Mouse (Mus musculus) stomach, embryonic 16.5 days (tissue): ENCODE results near the gene Hopx. TPM values are rescaled to one million over a fixed set of nuclear protein-coding genes. Genes with fewer than 3 reads are reported as not detected.

Experiments
- ATAC-seq: fragments of 200-750 bp; cut with Nextera tagmentation; 2 replicates; pipeline ENCODE4 v1.8.0; 2017; ENCODE audit warnings: moderate number of reproducible peaks, moderate TSS enrichment; ENCODE audit not compliant: insufficient read depth, low FRiP score
- H3K27ac ChIP-seq: fragments of 300-500 bp; sonication (generic); 2 replicates; pipeline ENCODE4 v1.5.1; 2014; ENCODE audit warnings: low read length
- H3K27me3 ChIP-seq: fragments of 300-500 bp; sonication (generic); 2 replicates; pipeline ENCODE4 v1.6.1; 2014; ENCODE audit warnings: low read length, control low read depth, mixed read lengths; ENCODE audit not compliant: control insufficient read depth, insufficient read depth
- H3K36me3 ChIP-seq: fragments of 300-500 bp; sonication (generic); 2 replicates; pipeline ENCODE4 v1.6.1; 2014; ENCODE audit warnings: low read length; ENCODE audit not compliant: control insufficient read depth, insufficient read depth
- H3K4me1 ChIP-seq: fragments of 300-500 bp; sonication (generic); 2 replicates; pipeline ENCODE4 v1.6.1; 2014; ENCODE audit warnings: low read length, control low read depth, mixed read lengths; ENCODE audit not compliant: control insufficient read depth, insufficient read depth
- H3K4me2 ChIP-seq: fragments of 300-500 bp; sonication (generic); 2 replicates; pipeline ENCODE4 v1.6.1; 2014; ENCODE audit warnings: low read depth, low read length, mixed read lengths
- H3K4me3 ChIP-seq: fragments of 300-500 bp; sonication (generic); replicated peaks from 2 replicates; pipeline ENCODE4 v1.5.1; 2014; ENCODE audit warnings: mild to moderate bottlenecking, low read length
- H3K9ac ChIP-seq: fragments of 300-500 bp; sonication (generic); 2 replicates; pipeline ENCODE4 v1.6.1; 2014; ENCODE audit warnings: low read length
- H3K9me3 ChIP-seq: fragments of 300-500 bp; sonication (generic); replicated peaks from 2 replicates; pipeline ENCODE4 v1.6.1; 2016; ENCODE audit warnings: low read length, control low read depth; ENCODE audit not compliant: control insufficient read depth
- WGBS: fragments of 180-500 bp; shearing (Covaris S2); extraction: QIAGEN DNeasy Blood & Tissue Kit; methylation state at CpG from one replicate; pipeline ENCODE4 v1.1.7; 2014; 5-methylcytosine and 5-hydroxymethylcytosine counted together
- polyA plus RNA-seq: library from polyadenylated mRNA; unstranded; fragments of >200 nt; fragmentation: Nextera tagmentation; extraction: Ambion mirVana; gene quantifications from 2 replicates; pipeline ENCODE4 v1.2.1, GENCODE M21; 2015

Gene Hopx
- polyA plus RNA-seq, 1 experiment from 2014 or later: 6.9 TPM

DNA sequence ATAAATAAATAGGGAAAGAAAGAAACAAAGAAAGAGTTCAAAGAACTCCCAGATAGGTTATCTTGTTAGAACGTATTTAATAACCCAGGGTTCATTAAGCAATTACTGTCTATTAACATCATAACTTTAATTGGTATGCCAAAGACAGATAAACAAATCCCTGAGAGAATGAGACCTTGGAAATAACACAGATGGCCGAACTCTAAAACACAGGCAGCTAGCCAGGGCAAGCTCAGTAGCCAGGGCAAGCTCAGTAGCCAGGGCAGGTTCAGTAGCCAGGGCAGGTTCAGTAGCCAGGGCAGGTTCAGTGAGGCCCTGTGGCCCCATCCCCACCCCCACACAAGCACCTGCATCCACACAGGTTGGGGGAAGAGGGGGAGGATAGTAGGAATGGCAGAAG is 2.9 kb downstream of the Hopx start:
- 54% methylated on average over 2 of the region's 2 CpGs for WGBS
- no peak overlapping the region for H3K27ac ChIP-seq
- no peaks in the 10 kb centered on the region for H3K27me3 ChIP-seq
- no peak overlapping the region for H3K9ac ChIP-seq
- H3K4me1 ChIP-seq: peaks cover 11% of the 10 kb centered on the region
- ATAC-seq: no peak
- no peaks in the 10 kb centered on the region for H3K9me3 ChIP-seq
- no peak overlapping the region for H3K4me3 ChIP-seq
- no peak overlapping the region for H3K4me2 ChIP-seq
- H3K36me3 ChIP-seq: no peaks in the 10 kb centered on the region

DNA sequence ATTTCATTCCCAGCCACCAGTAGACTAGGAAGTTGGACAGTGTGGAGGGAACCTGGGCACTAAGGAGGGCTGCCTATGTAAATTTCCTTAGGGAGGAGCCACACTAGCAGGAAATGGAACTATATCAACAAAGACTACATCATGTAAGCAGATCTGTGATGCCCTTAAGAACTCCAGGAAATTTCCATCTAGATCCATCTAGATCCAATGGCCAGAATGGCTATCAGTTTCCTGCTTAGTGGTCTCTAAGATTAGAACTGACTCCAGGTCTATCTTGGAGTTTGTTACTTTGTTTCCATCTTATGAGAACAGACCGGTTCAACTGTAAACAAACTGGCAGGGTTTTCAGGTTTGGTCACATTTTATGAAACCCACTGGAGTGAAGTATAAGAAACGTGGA is 5.1 kb downstream of the Hopx start:
- Histone ChIP-seq H3K27me3 (no peaks in the 10 kb centered on the region), H3K4me1 (peaks cover 2% of the 10 kb centered on the region), H3K4me2 (no peak overlapping the region), H3K4me3 (no peak overlapping the region), H3K9ac (no peak overlapping the region), H3K36me3 (no peaks in the 10 kb centered on the region), H3K9me3 (no peaks in the 10 kb centered on the region), H3K27ac (no peak overlapping the region)
- 42% methylated on average over 2 of the region's 2 CpGs for WGBS
- ATAC-seq: no peak

DNA sequence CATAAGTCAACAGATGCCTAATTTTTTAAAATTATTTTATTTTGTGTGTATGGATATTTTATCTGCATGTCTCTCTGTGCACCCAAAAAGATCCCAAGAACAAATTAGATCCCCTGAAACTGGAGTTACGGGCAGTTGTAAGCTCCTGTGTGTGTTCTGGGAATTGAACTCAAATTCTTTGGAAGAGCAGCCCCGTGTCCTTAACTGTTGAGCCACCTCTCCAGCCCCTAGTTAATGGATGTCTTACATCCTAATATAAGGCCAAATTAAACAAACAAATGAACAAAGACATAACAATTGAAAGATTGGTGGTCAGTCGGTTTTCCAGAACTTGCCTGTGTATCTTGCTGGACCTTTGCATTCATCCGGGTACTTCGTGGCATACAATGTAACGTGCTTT is 6.1 kb downstream of the Hopx start:
- WGBS: 87% methylated on average over 6 of the region's 6 CpGs
- no peak overlapping the region for H3K4me2 ChIP-seq
- no peak overlapping the region for H3K9ac ChIP-seq
- H3K27ac ChIP-seq: no peak overlapping the region
- no peaks in the 10 kb centered on the region for H3K36me3 ChIP-seq
- H3K9me3 ChIP-seq: no peaks in the 10 kb centered on the region
- ATAC-seq: no peak
- no peak overlapping the region for H3K4me3 ChIP-seq
- no peaks in the 10 kb centered on the region for H3K27me3 ChIP-seq
- H3K4me1 ChIP-seq: no peaks in the 10 kb centered on the region

DNA sequence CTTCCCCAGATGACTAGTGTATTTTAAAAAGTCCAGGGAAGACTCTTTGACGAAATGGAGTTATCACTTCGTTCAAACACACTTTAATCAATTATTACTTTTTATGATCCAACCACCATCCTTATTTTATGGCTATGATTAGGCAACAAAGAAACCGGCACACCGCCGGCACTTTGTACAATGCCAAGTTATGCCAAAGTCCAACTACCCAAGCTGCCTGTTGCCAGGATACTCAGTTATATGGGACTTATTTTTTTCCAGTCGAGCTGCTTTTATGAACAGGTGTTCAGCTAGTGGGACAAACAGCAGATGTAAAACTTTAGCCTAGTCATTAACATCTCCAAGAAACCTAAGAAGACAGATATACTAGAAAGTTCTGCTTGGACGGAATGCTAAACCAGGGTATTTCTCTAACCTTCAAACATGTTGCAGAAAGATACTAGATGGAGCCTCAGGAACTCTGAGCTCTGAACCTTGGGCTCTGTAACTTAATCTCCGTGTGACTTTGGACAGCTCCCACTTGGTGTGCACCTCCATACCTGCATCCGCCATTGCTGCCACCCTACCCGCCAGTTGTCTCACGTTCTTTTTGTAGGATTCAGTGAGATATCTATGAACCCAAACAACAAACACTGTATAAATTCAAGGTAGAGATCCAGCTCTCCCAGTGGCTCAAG is 7.6 kb downstream of the Hopx start:
- Histone ChIP-seq H3K27me3 (no peaks in the 10 kb centered on the region), H3K9ac (no peak overlapping the region), H3K9me3 (no peaks in the 10 kb centered on the region), H3K4me3 (no peak overlapping the region), H3K36me3 (no peaks in the 10 kb centered on the region), H3K4me2 (no peak overlapping the region), H3K4me1 (no peaks in the 10 kb centered on the region), H3K27ac (no peak overlapping the region)
- ATAC-seq: peak; percentile 37; the same call in 1 of the 2 replicates
- 84% methylated on average over 11 of the region's 11 CpGs for WGBS

DNA sequence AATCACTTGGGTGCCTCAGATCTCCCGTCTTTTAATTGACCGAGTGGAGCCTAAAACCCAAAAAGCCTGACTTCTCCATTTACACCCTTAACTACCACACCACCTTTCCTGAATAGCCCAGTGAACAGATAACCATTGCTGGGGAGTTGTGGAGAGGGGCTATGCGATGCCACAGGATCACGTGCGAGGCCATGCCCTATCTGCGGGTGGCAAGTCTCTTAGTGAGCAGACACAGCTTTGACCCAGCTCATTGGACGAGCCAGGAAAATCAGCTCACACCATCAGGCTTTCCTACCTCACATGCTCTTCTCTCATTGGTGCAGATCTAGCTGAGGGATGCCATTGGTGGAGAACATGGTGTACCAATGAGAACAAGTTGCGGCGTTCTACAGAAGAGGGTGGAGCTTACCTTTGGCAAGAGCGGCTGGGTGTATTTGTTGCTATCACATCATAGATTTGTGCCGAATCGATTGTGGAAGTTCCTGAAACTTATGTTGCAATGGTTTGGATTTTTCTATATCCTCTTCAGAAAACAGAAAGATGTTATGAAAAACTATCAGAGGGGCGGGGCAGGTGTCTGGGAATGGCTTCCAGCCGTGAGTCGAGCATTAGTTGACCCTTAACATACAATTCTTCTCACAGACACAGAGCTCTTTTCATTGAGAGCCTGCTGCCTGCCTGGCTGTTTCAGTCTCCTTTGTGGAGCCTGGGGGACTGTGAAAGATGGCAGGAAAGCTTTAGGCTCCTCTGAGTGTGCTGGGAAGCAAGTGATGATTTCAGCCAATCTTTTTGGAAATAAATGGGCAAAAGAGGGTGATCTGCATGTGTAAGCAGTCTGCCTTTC is 12.2 kb downstream of the Hopx start:
- no peak overlapping the region for H3K9ac ChIP-seq
- H3K4me2 ChIP-seq: no peak overlapping the region
- no peak overlapping the region for H3K27ac ChIP-seq
- H3K9me3 ChIP-seq: no peaks in the 10 kb centered on the region
- no peak overlapping the region for H3K4me3 ChIP-seq
- no peaks in the 10 kb centered on the region for H3K4me1 ChIP-seq
- 79% methylated on average over 15 of the region's 15 CpGs for WGBS
- H3K36me3 ChIP-seq: no peaks in the 10 kb centered on the region
- ATAC-seq: no peak
- H3K27me3 ChIP-seq: no peaks in the 10 kb centered on the region

DNA sequence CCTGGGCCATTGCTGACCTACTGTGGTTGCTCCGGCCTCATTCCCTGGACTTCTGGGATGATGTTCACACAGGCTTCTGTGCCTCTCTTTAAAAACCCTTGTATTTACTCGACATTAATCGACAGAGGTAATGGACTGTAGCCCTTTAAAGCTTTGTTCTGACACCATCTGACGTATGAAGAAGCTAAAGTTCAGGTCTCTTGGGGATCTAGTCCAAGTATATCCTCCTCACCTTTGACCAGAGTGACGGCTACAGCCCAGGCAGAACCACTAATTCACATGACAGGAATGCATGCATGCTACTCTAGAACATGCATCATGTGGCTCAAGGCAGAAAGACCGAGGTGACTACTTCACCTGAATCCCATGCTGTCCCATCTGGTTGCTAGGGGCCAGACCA is 14.2 kb downstream of the Hopx start:
- no peak for ATAC-seq
- Histone ChIP-seq H3K4me2 (no peak overlapping the region), H3K36me3 (no peaks in the 10 kb centered on the region), H3K9me3 (no peaks in the 10 kb centered on the region), H3K27ac (no peak overlapping the region), H3K4me1 (no peaks in the 10 kb centered on the region), H3K27me3 (no peaks in the 10 kb centered on the region), H3K9ac (no peak overlapping the region), H3K4me3 (no peak overlapping the region)
- 81% methylated on average over 6 of the region's 6 CpGs for WGBS

DNA sequence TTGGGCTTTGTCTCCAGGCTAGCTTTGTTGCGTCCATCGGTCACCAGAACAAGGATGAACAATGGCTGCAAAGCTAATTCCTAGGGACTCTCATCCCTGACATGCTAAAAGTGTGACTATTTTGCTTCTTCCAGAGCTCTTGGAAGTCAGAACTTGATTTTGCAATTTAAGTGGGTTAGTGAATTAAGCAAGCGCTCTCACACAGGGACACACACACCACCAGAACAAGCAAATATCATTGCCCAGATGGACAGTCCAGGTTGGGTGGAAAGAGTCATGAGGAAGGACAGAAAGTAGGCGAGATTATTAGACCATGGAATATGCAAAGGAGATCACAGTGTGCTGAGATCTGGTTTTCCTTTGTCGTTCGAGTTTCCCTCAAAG is 14.9 kb downstream of the Hopx start:
- 86% methylated on average over 6 of the region's 6 CpGs for whole genome bisulfite sequencing
- H3K4me2 ChIP-seq: no peak overlapping the region
- no peak overlapping the region for H3K27ac ChIP-seq
- no peak for ATAC-seq
- no peak overlapping the region for H3K4me3 ChIP-seq
- H3K4me1 ChIP-seq: no peaks in the 10 kb centered on the region
- H3K9ac ChIP-seq: no peak overlapping the region
- no peaks in the 10 kb centered on the region for H3K27me3 ChIP-seq
- no peaks in the 10 kb centered on the region for H3K36me3 ChIP-seq
- no peaks in the 10 kb centered on the region for H3K9me3 ChIP-seq

DNA sequence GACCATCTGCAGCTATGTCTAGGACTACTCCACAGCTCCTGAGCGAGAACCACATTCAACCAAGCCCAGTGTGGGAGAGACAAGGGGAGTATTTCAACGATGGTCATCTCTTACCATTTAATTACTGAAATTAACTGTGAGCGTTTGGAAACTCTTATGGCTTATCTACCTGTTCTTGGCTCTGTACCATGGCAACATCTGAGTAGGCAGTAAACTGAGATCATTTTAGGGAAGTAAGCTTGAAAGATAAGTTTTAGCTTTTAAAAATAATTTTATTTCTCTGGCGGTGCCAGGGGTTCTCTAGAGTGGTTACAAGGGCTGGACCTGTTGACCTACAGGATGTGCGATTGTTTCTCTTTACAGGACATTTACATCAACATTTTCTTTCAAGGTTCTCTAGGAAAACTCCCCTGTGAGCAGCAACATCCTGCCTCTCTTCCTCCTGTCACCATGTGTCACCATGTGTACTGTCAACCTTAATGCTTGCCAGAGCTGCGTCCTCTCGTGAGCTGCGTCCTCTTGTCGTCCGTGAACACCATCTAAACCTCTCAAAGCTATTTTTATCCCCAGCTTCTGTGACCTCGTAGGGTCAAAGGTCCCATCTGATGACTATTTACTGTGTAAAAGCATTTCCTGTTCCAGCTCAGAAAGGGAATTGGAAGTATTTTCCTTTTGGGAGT is 15.5 kb downstream of the Hopx start:
- Histone ChIP-seq H3K9me3 (no peaks in the 10 kb centered on the region), H3K4me3 (no peak overlapping the region), H3K4me2 (no peak overlapping the region), H3K36me3 (no peaks in the 10 kb centered on the region), H3K4me1 (no peaks in the 10 kb centered on the region), H3K27me3 (no peaks in the 10 kb centered on the region), H3K9ac (no peak overlapping the region), H3K27ac (no peak overlapping the region)
- 60% methylated on average over 11 of the region's 11 CpGs for WGBS
- no peak for ATAC-seq

DNA sequence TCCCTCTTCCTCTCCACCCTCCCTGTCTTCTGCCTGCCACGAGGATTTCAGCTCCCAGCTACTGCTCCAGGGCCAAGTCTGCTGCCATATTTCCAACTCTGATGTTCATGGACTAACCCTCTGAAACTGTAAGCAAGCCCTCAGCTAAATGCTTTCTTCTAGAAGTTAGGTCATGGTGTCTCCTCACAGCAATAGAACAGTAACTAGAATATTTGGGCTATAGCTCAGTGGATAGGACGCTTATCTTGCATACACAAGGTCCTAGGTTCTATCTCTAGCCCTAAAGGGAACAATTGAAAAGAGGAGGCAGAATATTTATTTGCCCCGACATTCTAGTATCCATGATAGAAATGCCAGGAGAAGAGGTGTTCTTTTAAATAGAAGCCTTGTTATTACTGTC is 16.0 kb downstream of the Hopx start:
- H3K36me3 ChIP-seq: no peaks in the 10 kb centered on the region
- no peaks in the 10 kb centered on the region for H3K27me3 ChIP-seq
- H3K4me2 ChIP-seq: no peak overlapping the region
- H3K4me1 ChIP-seq: peaks cover 4% of the 10 kb centered on the region; the same call in 1 of the 2 replicates
- H3K4me3 ChIP-seq: no peak overlapping the region
- H3K9me3 ChIP-seq: no peaks in the 10 kb centered on the region
- H3K27ac ChIP-seq: no peak overlapping the region
- no peak for ATAC-seq
- no peak overlapping the region for H3K9ac ChIP-seq
- 85% methylated on average over 3 of the region's 3 CpGs for WGBS
